Mouse (Mus musculus): Measurements from ENCODE around the gene Snx29. TPM values are rescaled to one million over a fixed set of nuclear protein-coding genes. Genes with fewer than 3 reads are reported as not detected.

The Snx29 gene
- polyA plus RNA-seq, 1 experiment, result not detected

GRCm38 (mm10) chr16:11426810-11427537 lies 104.3 kb downstream of the Snx29 start:
- H3K4me1 ChIP-seq (ENCODE audit: control insufficient read depth, insufficient read depth, low read length), result peaks cover 20% of the 10 kb centered on the region
- H3K27ac ChIP-seq (ENCODE audit: insufficient read depth, low read depth, low read length), result no peak overlapping the region
- 90% methylated on average over 8 of the region's 8 CpGs for WGBS
- no peak for TF ChIP-seq POLR2A (IDR thresholded peaks at IDR 0.05; ENCODE audit: insufficient read depth, low read depth, low read length)
- no peak overlapping the region for H3K4me3 ChIP-seq (ENCODE audit: insufficient read depth, low read depth, low read length)

DNA sequence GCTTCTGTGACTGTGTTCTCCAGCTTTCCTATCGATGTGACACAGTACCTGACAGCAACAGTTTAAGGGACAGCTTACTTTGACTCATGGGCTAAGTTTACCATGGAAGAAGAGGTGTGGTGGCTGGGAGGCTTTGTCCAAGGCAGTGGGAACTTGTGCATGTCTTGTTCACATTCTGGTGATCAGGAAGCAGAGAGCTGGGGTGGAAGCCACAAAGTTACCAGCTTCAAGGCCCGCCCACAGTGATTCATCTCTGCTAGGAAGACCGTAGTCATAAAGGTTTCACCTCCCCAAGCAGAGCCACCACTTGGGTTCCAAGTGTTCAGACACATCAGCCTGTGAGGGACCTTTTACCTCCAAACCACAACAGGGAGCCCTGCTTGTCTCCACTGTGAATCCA lies 107.1 kb downstream of the Snx29 start:
- Histone ChIP-seq H3K27ac (ENCODE audit: insufficient read depth, low read depth, low read length) (no peak overlapping the region), H3K4me3 (ENCODE audit: insufficient read depth, low read depth, low read length) (no peak overlapping the region), H3K4me1 (ENCODE audit: control insufficient read depth, insufficient read depth, low read length) (peaks cover 20% of the 10 kb centered on the region)
- 86% methylated on average over 3 of the region's 3 CpGs for WGBS
- TF ChIP-seq POLR2A (IDR thresholded peaks at IDR 0.05; ENCODE audit: insufficient read depth, low read depth, low read length), result no peak
- no peak for TF ChIP-seq CTCF (IDR thresholded peaks at IDR 0.05; ENCODE audit: insufficient read depth, low read depth, low read length)

DNA sequence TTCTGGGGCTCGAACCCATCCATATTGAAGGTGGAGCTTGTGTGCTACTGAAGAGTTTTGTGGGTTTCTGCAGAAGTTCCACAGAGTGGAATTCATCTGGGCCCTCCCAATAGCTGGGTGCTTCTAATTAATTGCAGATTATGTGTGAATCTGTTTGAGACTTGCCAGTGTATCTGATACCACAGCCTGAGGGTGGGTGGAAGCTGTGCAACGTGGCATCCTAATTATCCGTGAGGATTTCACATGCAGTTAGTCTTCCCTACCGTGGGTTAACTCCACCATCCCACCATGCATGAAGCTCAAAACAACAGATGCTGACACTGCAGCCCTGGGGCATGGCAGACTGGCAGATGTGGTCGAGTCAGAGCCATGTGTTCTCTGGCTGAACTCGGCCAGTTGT lies 107.8 kb downstream of the Snx29 start:
- no peak for TF ChIP-seq CTCF (IDR thresholded peaks at IDR 0.05; ENCODE audit: insufficient read depth, low read depth, low read length)
- TF ChIP-seq POLR2A (IDR thresholded peaks at IDR 0.05; ENCODE audit: insufficient read depth, low read depth, low read length), result no peak
- Histone ChIP-seq H3K27ac (ENCODE audit: insufficient read depth, low read depth, low read length) (no peak overlapping the region), H3K4me3 (ENCODE audit: insufficient read depth, low read depth, low read length) (no peak overlapping the region), H3K4me1 (ENCODE audit: control insufficient read depth, insufficient read depth, low read length) (peaks cover 20% of the 10 kb centered on the region)
- 54% methylated on average over 6 of the region's 6 CpGs for WGBS

DNA sequence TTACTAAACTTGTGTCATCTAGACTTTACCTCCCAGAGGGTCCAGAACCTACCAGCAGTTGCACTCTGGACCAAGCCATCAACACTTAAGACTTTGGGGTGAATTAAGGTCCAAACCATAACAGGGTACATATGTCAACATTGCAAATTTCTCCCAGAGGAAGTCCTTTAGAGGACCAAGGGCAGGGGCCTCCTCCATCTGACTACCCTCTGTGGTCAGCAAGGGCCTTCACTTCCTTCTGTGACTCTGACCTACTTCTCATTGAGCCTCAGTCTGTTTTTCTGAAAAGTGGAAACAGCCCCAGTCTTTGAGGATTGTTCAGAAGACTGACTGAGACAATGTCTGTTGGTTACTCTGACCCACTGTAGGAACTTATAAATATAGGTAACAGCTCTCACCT lies 111.1 kb downstream of the Snx29 start:
- no peak overlapping the region for H3K27ac ChIP-seq (ENCODE audit: insufficient read depth, low read depth, low read length)
- H3K4me3 ChIP-seq (ENCODE audit: insufficient read depth, low read depth, low read length), result no peak overlapping the region
- H3K4me1 ChIP-seq (ENCODE audit: control insufficient read depth, insufficient read depth, low read length), result peaks cover 16% of the 10 kb centered on the region
- no peak for TF ChIP-seq CTCF (IDR thresholded peaks at IDR 0.05; ENCODE audit: insufficient read depth, low read depth, low read length)
- TF ChIP-seq POLR2A (IDR thresholded peaks at IDR 0.05; ENCODE audit: insufficient read depth, low read depth, low read length), result no peak

DNA sequence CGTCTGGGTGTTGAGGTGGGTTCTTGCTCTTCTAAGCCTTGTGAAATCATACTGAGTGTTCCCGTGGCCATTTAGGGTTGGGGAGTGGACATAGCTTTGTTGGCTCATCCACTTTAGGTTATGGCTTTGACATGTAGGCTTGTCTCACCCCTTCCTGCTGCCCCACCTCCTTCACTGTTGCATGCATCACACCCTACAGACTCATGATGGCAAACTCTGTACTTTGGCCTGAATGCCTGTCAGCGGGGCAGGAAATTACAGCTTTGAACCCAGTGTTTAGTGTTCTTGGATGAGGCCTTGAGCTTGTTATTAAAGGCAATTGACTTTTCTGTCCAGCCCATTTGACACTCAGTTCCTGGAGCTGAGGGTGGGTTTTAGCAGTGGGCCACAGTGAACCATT lies 114.9 kb downstream of the Snx29 start:
- 59% methylated on average over 3 of the region's 3 CpGs for WGBS
- TF ChIP-seq POLR2A (IDR thresholded peaks at IDR 0.05; ENCODE audit: insufficient read depth, low read depth, low read length), result no peak
- TF ChIP-seq CTCF (IDR thresholded peaks at IDR 0.05; ENCODE audit: insufficient read depth, low read depth, low read length), result no peak

DNA sequence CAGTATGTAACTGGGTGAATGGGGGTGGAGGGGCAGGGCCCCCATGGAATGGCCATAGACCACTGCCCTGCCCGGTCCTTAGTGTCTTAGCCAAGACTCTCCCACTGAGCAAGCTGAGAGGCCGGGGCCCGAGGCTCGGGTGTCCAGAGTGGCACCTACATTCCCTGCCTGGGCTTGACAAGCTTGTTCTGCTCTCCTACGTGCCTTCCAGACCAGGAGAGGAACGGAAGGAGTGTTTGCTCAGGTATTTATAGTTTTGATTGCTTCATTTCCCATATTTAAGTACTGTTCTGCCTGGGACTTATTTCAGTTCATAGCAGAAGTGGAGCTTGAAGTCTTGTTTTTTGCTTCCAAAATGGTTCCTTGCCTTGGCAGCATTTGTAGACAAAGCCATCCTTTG lies 116.7 kb downstream of the Snx29 start:
- TF ChIP-seq CTCF (IDR thresholded peaks at IDR 0.05; ENCODE audit: insufficient read depth, low read depth, low read length) (no peak), POLR2A (IDR thresholded peaks at IDR 0.05; ENCODE audit: insufficient read depth, low read depth, low read length) (no peak)
- WGBS, result 94% methylated on average over 6 of the region's 6 CpGs
- H3K4me1 ChIP-seq (ENCODE audit: control insufficient read depth, insufficient read depth, low read length), result peaks cover 24% of the 10 kb centered on the region
- no peak overlapping the region for H3K4me3 ChIP-seq (ENCODE audit: insufficient read depth, low read depth, low read length)
- no peak overlapping the region for H3K27ac ChIP-seq (ENCODE audit: insufficient read depth, low read depth, low read length)

More for the DNA sequence above, 114.9 kb downstream of the Snx29 start:
- H3K27ac ChIP-seq (ENCODE audit: insufficient read depth, low read depth, low read length), result no peak overlapping the region
- no peak overlapping the region for H3K4me3 ChIP-seq (ENCODE audit: insufficient read depth, low read depth, low read length)
- H3K4me1 ChIP-seq (ENCODE audit: control insufficient read depth, insufficient read depth, low read length), result peaks cover 14% of the 10 kb centered on the region

- TF ChIP-seq POLR2A (IDR thresholded peaks at IDR 0.05; ENCODE audit: insufficient read depth, low read depth, low read length) (no peak), CTCF (IDR thresholded peaks at IDR 0.05; ENCODE audit: insufficient read depth, low read depth, low read length) (no peak)
- 71% methylated on average over 4 of the region's 4 CpGs for WGBS
- peaks cover 24% of the 10 kb centered on the region for H3K4me1 ChIP-seq (ENCODE audit: control insufficient read depth, insufficient read depth, low read length)
- H3K27ac ChIP-seq (ENCODE audit: insufficient read depth, low read depth, low read length), result no peak overlapping the region
- no peak overlapping the region for H3K4me3 ChIP-seq (ENCODE audit: insufficient read depth, low read depth, low read length)
Measured at GRCm38 (mm10) chr16:11441616-11442015, 118.9 kb downstream of the Snx29 start.

- Histone ChIP-seq H3K4me3 (ENCODE audit: insufficient read depth, low read depth, low read length) (no peak overlapping the region), H3K27ac (ENCODE audit: insufficient read depth, low read depth, low read length) (no peak overlapping the region), H3K4me1 (ENCODE audit: control insufficient read depth, insufficient read depth, low read length) (peaks cover 17% of the 10 kb centered on the region)
- TF ChIP-seq CTCF (IDR thresholded peaks at IDR 0.05; ENCODE audit: insufficient read depth, low read depth, low read length) (no peak), POLR2A (IDR thresholded peaks at IDR 0.05; ENCODE audit: insufficient read depth, low read depth, low read length) (no peak)
Measured at GRCm38 (mm10) chr16:11442534-11442933, 119.8 kb downstream of the Snx29 start.

DNA sequence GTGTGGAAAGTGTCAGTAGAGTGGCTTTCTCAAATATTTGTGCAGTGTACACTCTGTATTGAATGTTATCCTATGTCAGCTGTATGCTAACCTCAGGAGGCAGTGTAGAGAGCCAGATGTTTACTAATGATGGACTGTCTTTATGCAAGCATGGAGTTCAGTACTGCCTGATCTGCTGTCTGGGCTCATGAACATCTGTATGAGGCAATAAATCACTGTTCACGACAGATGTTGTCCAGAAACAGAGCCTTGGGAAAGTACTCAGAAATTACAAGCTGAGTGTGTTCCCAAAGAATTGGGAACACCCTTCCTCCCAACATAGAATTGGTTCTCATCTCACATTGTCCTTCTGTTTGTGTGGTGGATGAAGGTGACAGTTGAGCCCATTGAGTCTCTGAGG lies 121.9 kb downstream of the Snx29 start:
- Histone ChIP-seq H3K27ac (ENCODE audit: insufficient read depth, low read depth, low read length) (no peak overlapping the region), H3K4me3 (ENCODE audit: insufficient read depth, low read depth, low read length) (no peak overlapping the region), H3K4me1 (ENCODE audit: control insufficient read depth, insufficient read depth, low read length) (peaks cover 11% of the 10 kb centered on the region)
- 86% methylated on average over 1 of the region's 1 CpGs for WGBS
- TF ChIP-seq POLR2A (IDR thresholded peaks at IDR 0.05; ENCODE audit: insufficient read depth, low read depth, low read length) (no peak), CTCF (IDR thresholded peaks at IDR 0.05; ENCODE audit: insufficient read depth, low read depth, low read length) (no peak)

- WGBS, result 94% methylated on average over 4 of the region's 4 CpGs
- no peak overlapping the region for H3K4me3 ChIP-seq (ENCODE audit: insufficient read depth, low read depth, low read length)
- no peak overlapping the region for H3K27ac ChIP-seq (ENCODE audit: insufficient read depth, low read depth, low read length)
- H3K4me1 ChIP-seq (ENCODE audit: control insufficient read depth, insufficient read depth, low read length), result peaks cover 9% of the 10 kb centered on the region
- no peak for TF ChIP-seq POLR2A (IDR thresholded peaks at IDR 0.05; ENCODE audit: insufficient read depth, low read depth, low read length)
- no peak for TF ChIP-seq CTCF (IDR thresholded peaks at IDR 0.05; ENCODE audit: insufficient read depth, low read depth, low read length)
Measured at GRCm38 (mm10) chr16:11446977-11447376, 124.3 kb downstream of the Snx29 start.
